Mouse (Mus musculus) limb, embryonic 14.5 days (tissue): Measurements from ENCODE around the gene Olfr657. TPM values are rescaled to one million over a fixed set of nuclear protein-coding genes. Genes with fewer than 3 reads are reported as not detected.

Source experiments
- ATAC-seq: fragments of 200-750 bp; cut with Nextera tagmentation; 2 replicates; pipeline ENCODE4 v1.8.0; 2017; ENCODE audit warnings: low read depth, moderate number of reproducible peaks, moderate TSS enrichment; ENCODE audit not compliant: low FRiP score
- DNase-seq: peaks from one replicate; pipeline ENCODE4 v3.0.0-alpha.2; 2015; ENCODE audit warnings: low spot score
- H3K27ac ChIP-seq: fragments of 300-500 bp; sonication (generic); replicated peaks from 2 replicates; pipeline ENCODE4 v1.5.1; 2014; ENCODE audit warnings: low read depth, mild to moderate bottlenecking, low read length, moderate library complexity, mixed read lengths
- H3K27me3 ChIP-seq: fragments of 300-500 bp; sonication (generic); 2 replicates; pipeline ENCODE4 v1.6.1; 2014; ENCODE audit warnings: low read length, mixed read lengths; ENCODE audit not compliant: control insufficient read depth, insufficient read depth
- H3K36me3 ChIP-seq: fragments of 300-500 bp; sonication (generic); 2 replicates; pipeline ENCODE4 v1.6.1; 2014; ENCODE audit warnings: mild to moderate bottlenecking, low read length, moderate library complexity, mixed read lengths; ENCODE audit not compliant: control insufficient read depth, insufficient read depth
- H3K4me1 ChIP-seq: fragments of 300-500 bp; sonication (generic); 2 replicates; pipeline ENCODE4 v1.6.1; 2014; ENCODE audit warnings: antibody characterized with exemption, low read length, mixed read lengths; ENCODE audit not compliant: control insufficient read depth, insufficient read depth
- H3K4me2 ChIP-seq: fragments of 300-500 bp; sonication (generic); replicated peaks from 2 replicates; pipeline ENCODE4 v1.6.1; 2014; ENCODE audit warnings: low read depth, mild to moderate bottlenecking, low read length, moderate library complexity; ENCODE audit not compliant: severe bottlenecking
- H3K4me3 ChIP-seq: fragments of 300-500 bp; sonication (generic); replicated peaks from 2 replicates; pipeline ENCODE4 v1.5.1; 2014; ENCODE audit warnings: low read length
- H3K9ac ChIP-seq: fragments of 300-500 bp; sonication (generic); 2 replicates; pipeline ENCODE4 v1.6.1; 2014; ENCODE audit warnings: mild to moderate bottlenecking, low read depth, low read length, moderate library complexity; ENCODE audit not compliant: severe bottlenecking
- H3K9me3 ChIP-seq: fragments of 300-500 bp; sonication (generic); 2 replicates; pipeline ENCODE4 v1.6.1; 2016; ENCODE audit warnings: low read length; ENCODE audit not compliant: control insufficient read depth
- POLR2A ChIP-seq: fragments of 200-500 bp; IDR thresholded peaks from 2 replicates; pipeline ENCODE4 v1.8.0; 2012; ENCODE audit warnings: inconsistent platforms, mild to moderate bottlenecking, moderate library complexity, borderline replicate concordance; ENCODE audit not compliant: insufficient read depth, insufficient read length; ENCODE audit errors: extremely low read depth
- WGBS: fragments of 180-500 bp; shearing (Covaris S2); extraction: QIAGEN DNeasy Blood & Tissue Kit; methylation state at CpG from one replicate; pipeline ENCODE4 v1.1.7; 2014; 5-methylcytosine and 5-hydroxymethylcytosine counted together
- polyA plus RNA-seq, 2 experiments: library from polyadenylated mRNA; depleted of rRNA in 1 of 2; stranded (reverse) in 1 of 2; unstranded in 1 of 2; fragments of >200 nt; fragmentation: Nextera tagmentation in 1 of 2; extraction: Ambion mirVana in 1 of 2; gene quantifications; 2 replicates each; pipeline versions ENCODE4 v1.2.1 to v1.2.3; 2012 to 2014

Olfr657 gene
- polyA plus RNA-seq, 2 experiments = not detected

- WGBS = 73% methylated on average over 2 of the region's 2 CpGs
- Histone ChIP-seq H3K36me3 (no peaks in the 10 kb centered on the region), H3K27ac (no peak within 1 kb of the TSS), H3K4me1 (no peaks in the 10 kb centered on the region), H3K27me3 (no peaks in the 10 kb centered on the region), H3K9me3 (no peaks in the 10 kb centered on the region), H3K4me2 (no peak within 1 kb of the TSS), H3K9ac (no peak within 1 kb of the TSS), H3K4me3 (no peak within 1 kb of the TSS)
- TF ChIP-seq POLR2A = no peak
- ATAC-seq (no peak), DNase-seq (no peak)
Observed at GRCm38 (mm10) chr7:104601679-104602078, 22.9 kb upstream of the Olfr657 start, which contains the start of gene Olfr655. Gene Olfr655, minus strand, starts transcription at chr7:104601779.

- no peak overlapping the region for H3K27ac ChIP-seq
- H3K36me3 ChIP-seq = no peaks in the 10 kb centered on the region
- no peaks in the 10 kb centered on the region for H3K27me3 ChIP-seq
- H3K4me2 ChIP-seq = no peak overlapping the region
- WGBS = 2% methylated on average over 3 of the region's 3 CpGs
- H3K9ac ChIP-seq = no peak overlapping the region
- no peak overlapping the region for H3K4me3 ChIP-seq
- no peak for DNase-seq
- no peaks in the 10 kb centered on the region for H3K9me3 ChIP-seq
- no peaks in the 10 kb centered on the region for H3K4me1 ChIP-seq
- ATAC-seq = no peak
- no peak for TF ChIP-seq POLR2A
Observed at GRCm38 (mm10) chr7:104603173-104603572, 21.4 kb upstream of the Olfr657 start.

- TF ChIP-seq POLR2A = no peak
- no peak for DNase-seq
Observed at GRCm38 (mm10) chr7:104604727-104605126, 19.9 kb upstream of the Olfr657 start.

GRCm38 (mm10) chr7:104613655-104614054 lies 10.9 kb upstream of the Olfr657 start, which contains the start of gene Olfr656:
Gene Olfr656, plus strand, starts transcription at chr7:104613955.
- WGBS = 81% methylated on average over 4 of the region's 4 CpGs
- Histone ChIP-seq H3K4me3 (no peak within 1 kb of the TSS), H3K9me3 (no peaks in the 10 kb centered on the region), H3K36me3 (no peaks in the 10 kb centered on the region), H3K4me2 (no peak within 1 kb of the TSS), H3K27ac (no peak within 1 kb of the TSS), H3K27me3 (no peaks in the 10 kb centered on the region), H3K9ac (no peak within 1 kb of the TSS), H3K4me1 (no peaks in the 10 kb centered on the region)
- DNase-seq = no peak
- TF ChIP-seq POLR2A = no peak
- no peak for ATAC-seq

More at GRCm38 (mm10) chr7:104604727-104605126, 19.9 kb upstream of the Olfr657 start:
- no peaks in the 10 kb centered on the region for H3K36me3 ChIP-seq
- H3K4me2 ChIP-seq = no peak overlapping the region
- H3K9ac ChIP-seq = no peak overlapping the region
- no peak overlapping the region for H3K27ac ChIP-seq
- no peaks in the 10 kb centered on the region for H3K4me1 ChIP-seq
- no peaks in the 10 kb centered on the region for H3K9me3 ChIP-seq
- H3K4me3 ChIP-seq = no peak overlapping the region
- H3K27me3 ChIP-seq = no peaks in the 10 kb centered on the region
- ATAC-seq = no peak

GRCm38 (mm10) chr7:104646841-104647482 lies 22.4 kb downstream of the Olfr657 start, which contains the start of gene Olfr658:
Gene Olfr658, minus strand, starts transcription at chr7:104647305.
- no peak for DNase-seq
- Histone ChIP-seq H3K4me1 (no peaks in the 10 kb centered on the region), H3K9me3 (no peaks in the 10 kb centered on the region), H3K27ac (no peak within 1 kb of the TSS), H3K4me2 (peak within 1 kb of the TSS; percentile 30; the same call in 1 of the 2 replicates), H3K4me3 (no peak within 1 kb of the TSS), H3K27me3 (no peaks in the 10 kb centered on the region), H3K9ac (no peak within 1 kb of the TSS), H3K36me3 (no peaks in the 10 kb centered on the region)
- ATAC-seq = no peak
- 19% methylated on average over 22 of the region's 22 CpGs for WGBS
- TF ChIP-seq POLR2A = no peak
